Mouse (Mus musculus): Measurements from ENCODE around the gene Zfp354a. TPM values are rescaled to one million over a fixed set of nuclear protein-coding genes. Genes with fewer than 3 reads are reported as not detected.

Zfp354a gene
- polyA plus RNA-seq, 1 experiment from 2014 or later = 9.2 TPM

- H3K36me3 ChIP-seq (ENCODE audit: insufficient read depth, low read length) = no peaks in the 10 kb centered on the region
- no peak for TF ChIP-seq CTCF (IDR thresholded peaks at IDR 0.05; ENCODE audit: low read depth)
- no peak overlapping the region for H3K9ac ChIP-seq (ENCODE audit: low read depth, low read length)
- no peaks in the 10 kb centered on the region for H3K27me3 ChIP-seq (ENCODE audit: insufficient read depth, low read length)
- no peaks in the 10 kb centered on the region for H3K4me1 ChIP-seq (replicated peaks; ENCODE audit: insufficient read depth, low read length)
- DNase-seq (ENCODE audit: low spot score) (no peak), ATAC-seq (replicated peaks; ENCODE audit: low FRiP score, low read depth) (no peak)
- no peak overlapping the region for H3K4me2 ChIP-seq (ENCODE audit: low read length)
- no peak overlapping the region for H3K4me3 ChIP-seq (replicated peaks; ENCODE audit: low read depth, low read length)
- WGBS = 48% methylated on average over 3 of the region's 3 CpGs
- H3K27ac ChIP-seq = no peak overlapping the region
- no peaks in the 10 kb centered on the region for H3K9me3 ChIP-seq (replicated peaks; ENCODE audit: low read length)
Observed at GRCm38 (mm10) chr11:51110621-51111020, 51.6 kb downstream of the Zfp354a start.

Other genes with a start within 250 kb of the Zfp354a start
- 12.8 and 13.1 TPM in 2 replicates for gene Zfp354c, start 231.5 kb upstream of the Zfp354a start, polyA plus RNA-seq (2015; fragmentation: Nextera tagmentation; extraction: Ambion mirVana)
- 0.70 and 0.82 TPM in 2 replicates for gene Zfp879, start 217.7 kb upstream of the Zfp354a start, polyA plus RNA-seq (2015; fragmentation: Nextera tagmentation; extraction: Ambion mirVana)
- not detected in 2 replicates for gene Grm6, start 208.6 kb upstream of the Zfp354a start, polyA plus RNA-seq (2015; fragmentation: Nextera tagmentation; extraction: Ambion mirVana)
- gene Zfp454, start 171.6 kb upstream of the Zfp354a start, polyA plus RNA-seq (2015; fragmentation: Nextera tagmentation; extraction: Ambion mirVana) = 5.8 and 7.4 TPM in 2 replicates
- gene Zfp2, start 143.1 kb upstream of the Zfp354a start, polyA plus RNA-seq (2015; fragmentation: Nextera tagmentation; extraction: Ambion mirVana) = 10.8 and 10.9 TPM in 2 replicates
- gene Zfp354b, start 127.6 kb upstream of the Zfp354a start, polyA plus RNA-seq (2015; fragmentation: Nextera tagmentation; extraction: Ambion mirVana) = 1.6 and 1.7 TPM in 2 replicates
- not detected in 2 replicates for gene 4933414I15Rik, start 115.5 kb upstream of the Zfp354a start, polyA plus RNA-seq (2015; fragmentation: Nextera tagmentation; extraction: Ambion mirVana)
- not detected in 2 replicates for gene Prop1, start 105.5 kb upstream of the Zfp354a start, polyA plus RNA-seq (2015; fragmentation: Nextera tagmentation; extraction: Ambion mirVana)
- not detected in 2 replicates for gene Olfr1378, start 92.7 kb upstream of the Zfp354a start, polyA plus RNA-seq (2015; fragmentation: Nextera tagmentation; extraction: Ambion mirVana)
- gene Olfr1377, start 77.3 kb upstream of the Zfp354a start, polyA plus RNA-seq (2015; fragmentation: Nextera tagmentation; extraction: Ambion mirVana) = not detected in 2 replicates
- not detected in 2 replicates for gene Olfr51, start 55.7 kb upstream of the Zfp354a start, polyA plus RNA-seq (2015; fragmentation: Nextera tagmentation; extraction: Ambion mirVana)
- not detected in 2 replicates for gene Olfr54, start 45.0 kb upstream of the Zfp354a start, polyA plus RNA-seq (2015; fragmentation: Nextera tagmentation; extraction: Ambion mirVana)
- not detected in 2 replicates for gene Olfr1375, start 11.1 kb upstream of the Zfp354a start, polyA plus RNA-seq (2015; fragmentation: Nextera tagmentation; extraction: Ambion mirVana)
- gene Gm12569, start 161.2 kb downstream of the Zfp354a start, polyA plus RNA-seq (2015; fragmentation: Nextera tagmentation; extraction: Ambion mirVana) = not detected in 2 replicates
- gene Clk4, start 202.5 kb downstream of the Zfp354a start, polyA plus RNA-seq (2015; fragmentation: Nextera tagmentation; extraction: Ambion mirVana) = 90.0 and 96.8 TPM in 2 replicates
- gene BC049762, start 203.8 kb downstream of the Zfp354a start, polyA plus RNA-seq (2015; fragmentation: Nextera tagmentation; extraction: Ambion mirVana) = 0.74 and 1.0 TPM in 2 replicates
- 6.0 and 6.8 TPM in 2 replicates for gene Col23a1, start 230.7 kb downstream of the Zfp354a start, polyA plus RNA-seq (2015; fragmentation: Nextera tagmentation; extraction: Ambion mirVana)